Mouse (Mus musculus) MN1 (cell line): Measurements from ENCODE around the gene Gm15127.
"Not testable (repeated sequence)": the region's sequence is repeated elsewhere in the genome, so short reads cannot be mapped to it uniquely, and the experiment has no call there.

Experiments used
- DNase-seq: peaks from one replicate; pipeline ENCODE4 v3.0.0-alpha.2; 2016; ENCODE audit warnings: low spot score

Gm15127 gene

DNA sequence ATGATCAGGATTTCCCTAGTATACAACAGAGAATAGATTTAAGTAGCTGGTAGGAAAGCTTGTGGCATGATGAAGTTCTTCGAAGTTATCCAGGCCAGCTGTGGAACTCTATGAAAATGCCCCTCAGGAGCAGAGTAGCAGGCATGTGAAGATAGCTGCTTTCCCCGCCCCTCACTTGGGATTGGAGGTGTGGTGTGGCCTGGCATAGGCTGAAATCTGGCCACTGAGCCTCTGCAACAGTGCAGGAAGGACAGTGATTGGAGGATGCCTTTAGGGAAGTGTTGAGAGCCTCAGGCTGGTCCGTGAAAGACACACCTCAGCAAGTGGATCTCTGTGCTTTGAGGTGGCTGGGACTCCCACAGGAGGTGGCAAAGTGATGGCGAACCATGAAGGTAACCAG is at the start of gene Gm15127:
Gm15127 (plus strand) TSS at position 301 of the 400 bp plus-strand sequence.
- not testable (repeated sequence) for DNase-seq

DNA sequence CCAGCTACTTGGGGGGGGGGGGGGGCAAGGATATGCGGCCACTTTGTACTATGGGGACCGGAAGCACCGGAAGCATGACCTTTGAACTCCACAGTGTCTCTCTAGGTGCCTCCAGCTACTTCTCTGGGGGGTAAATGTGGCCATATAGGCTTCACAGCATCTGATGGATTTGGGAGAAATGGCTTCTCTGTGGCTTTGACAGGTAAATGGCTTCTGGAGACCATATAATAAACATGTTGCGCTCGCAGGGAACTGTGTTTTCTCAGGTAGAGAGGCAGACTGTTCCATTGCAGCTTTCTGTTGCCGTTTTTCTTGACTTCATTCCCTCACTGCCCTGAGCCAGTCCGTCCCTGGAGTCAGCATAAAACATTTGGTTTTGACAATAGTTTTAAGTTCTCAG is 48.3 kb upstream of the Gm15127 start, which contains the start of gene Gm8334:
Gm8334 (minus strand) TSS at position 101 of the 400 bp plus-strand sequence.
- DNase-seq, result not testable (repeated sequence)

DNA sequence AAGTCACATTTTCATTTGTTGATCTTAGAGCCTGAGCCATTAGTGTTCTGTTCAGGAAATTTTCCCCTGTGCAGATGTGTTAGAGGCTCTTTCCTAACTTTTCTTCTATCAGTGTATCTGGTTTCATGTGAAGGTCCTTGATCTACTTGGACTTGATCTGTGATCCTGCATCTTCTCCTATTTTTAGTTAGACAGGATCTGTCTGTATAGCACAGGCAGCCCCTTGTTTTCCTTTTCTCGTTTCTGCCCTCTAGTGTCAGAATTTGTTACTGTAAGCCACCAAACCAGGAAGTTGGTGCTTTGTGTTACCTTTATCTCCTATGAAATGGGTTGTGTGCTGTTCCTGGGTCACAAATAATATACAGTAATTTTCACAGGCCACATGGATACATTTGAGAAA is 12.9 kb downstream of the Gm15127 start:
- DNase-seq, result peak; percentile 5
